Mouse (Mus musculus) heart, embryonic 14.5 days (tissue): Measurements from ENCODE around the gene Gm21861. TPM values are rescaled to one million over a fixed set of nuclear protein-coding genes. Genes with fewer than 3 reads are reported as not detected.
"Not testable (repeated sequence)": the region's sequence is repeated elsewhere in the genome, so short reads cannot be mapped to it uniquely, and the experiment has no call there.

Experiments used
- ATAC-seq: fragments of 200-750 bp; cut with Nextera tagmentation; 2 replicates; pipeline ENCODE4 v1.8.0; 2017; ENCODE audit warnings: low read depth, moderate TSS enrichment; ENCODE audit not compliant: insufficient number of reproducible peaks, insufficient read depth, low FRiP score
- H3K27ac ChIP-seq, 2 experiments: fragments of 200-500 bp in 1 of 2; fragments of 300-500 bp in 1 of 2; sonication (generic) in 1 of 2; replicated peaks in 1 of 2; 2 replicates each; pipeline ENCODE4 v1.5.1; 2012 to 2014; ENCODE audit warnings: low read depth in 2 of 2, low read length in 2 of 2, control low read depth in 1 of 2, mild to moderate bottlenecking in 1 of 2, mixed read lengths in 1 of 2; ENCODE audit not compliant: control insufficient read depth in 1 of 2, insufficient read depth in 1 of 2
- H3K27me3 ChIP-seq: fragments of 300-500 bp; sonication (generic); 2 replicates; pipeline ENCODE4 v1.6.1; 2014; ENCODE audit warnings: mild to moderate bottlenecking, low read length, control low read depth; ENCODE audit not compliant: control insufficient read depth, insufficient read depth
- H3K36me3 ChIP-seq: fragments of 300-500 bp; sonication (generic); 2 replicates; pipeline ENCODE4 v1.6.1; 2014; ENCODE audit warnings: mild to moderate bottlenecking, control low read depth, low read length, mixed read lengths; ENCODE audit not compliant: control insufficient read depth, insufficient read depth
- H3K4me1 ChIP-seq, 2 experiments: fragments of 200-500 bp in 1 of 2; fragments of 300-500 bp in 1 of 2; sonication (generic) in 1 of 2; 2 replicates each; pipeline ENCODE4 v1.6.1; 2012 to 2014; ENCODE audit warnings: low read length in 2 of 2, control low read depth in 1 of 2, mixed read lengths in 1 of 2; ENCODE audit not compliant: control insufficient read depth in 2 of 2, insufficient read depth in 2 of 2
- H3K4me2 ChIP-seq: fragments of 300-500 bp; sonication (generic); 2 replicates; pipeline ENCODE4 v1.6.1; 2014; ENCODE audit warnings: mild to moderate bottlenecking, low read length
- H3K4me3 ChIP-seq, 2 experiments: fragments of 200-500 bp in 1 of 2; fragments of 300-500 bp in 1 of 2; sonication (generic) in 1 of 2; 2 replicates each; pipeline ENCODE4 v1.5.1; 2012 to 2014; ENCODE audit warnings: low read length in 2 of 2, mild to moderate bottlenecking in 2 of 2, control low read depth in 1 of 2, low read depth in 1 of 2, moderate library complexity in 1 of 2; ENCODE audit not compliant: control insufficient read depth in 1 of 2, insufficient read depth in 1 of 2
- H3K9ac ChIP-seq: fragments of 300-500 bp; sonication (generic); 2 replicates; pipeline ENCODE4 v1.6.1; 2014; ENCODE audit warnings: mild to moderate bottlenecking, low read length
- H3K9me3 ChIP-seq: fragments of 300-500 bp; sonication (generic); 2 replicates; pipeline ENCODE4 v1.6.1; 2016; ENCODE audit warnings: low read length, control low read depth; ENCODE audit not compliant: control insufficient read depth
- WGBS: fragments of 180-500 bp; shearing (Covaris S2); extraction: QIAGEN DNeasy Blood & Tissue Kit; methylation state at CpG from one replicate; pipeline ENCODE4 v1.1.7; 2014; 5-methylcytosine and 5-hydroxymethylcytosine counted together
- polyA plus RNA-seq: library from polyadenylated mRNA; unstranded; fragments of >200 nt; fragmentation: Nextera tagmentation; extraction: Ambion mirVana; gene quantifications from 2 replicates; pipeline ENCODE4 v1.2.1, GENCODE M21; 2014

Gm21861 gene
- not detected in 2 replicates for polyA plus RNA-seq

DNA sequence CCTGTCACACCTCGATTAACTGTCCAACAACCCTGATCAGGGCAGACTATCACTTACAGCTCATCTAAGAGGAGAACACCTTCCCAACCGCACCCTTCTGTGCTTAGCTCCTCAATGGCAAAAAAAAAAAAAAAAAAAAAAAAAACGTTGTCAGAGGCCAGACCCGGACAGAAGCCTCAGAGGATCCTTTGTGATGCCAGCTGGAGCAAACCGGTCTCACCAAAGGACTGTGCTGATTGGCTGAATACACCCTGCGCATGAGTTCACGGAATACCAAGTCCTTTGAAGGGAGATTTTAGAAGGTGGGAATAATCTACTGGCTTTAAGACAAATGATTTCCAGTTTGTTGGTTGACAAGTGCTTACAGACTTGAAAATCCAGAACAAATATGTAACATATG, at the start of gene Gm21861:
Gene Gm21861 (minus strand): TSS at position 101 of the 400 bp plus-strand sequence.
- not testable (repeated sequence) for H3K9ac ChIP-seq, H3K9me3 ChIP-seq, ATAC-seq, H3K4me1 ChIP-seq, H3K4me3 ChIP-seq, H3K36me3 ChIP-seq, H3K27me3 ChIP-seq, H3K27ac ChIP-seq, H3K4me2 ChIP-seq
- no CpG with 5 or more reads among the region's 7 CpGs for WGBS
